Mouse (Mus musculus) thymus, postnatal 25 days (tissue): ENCODE measurements around the gene Meis2.

Experiments used
- DNase-seq: peaks from one replicate; pipeline ENCODE4 v3.0.0; 2022

Meis2 gene

GRCm38 (mm10) chr2:115993877-115994276 is 71.8 kb downstream of the Meis2 start:
- no peak for DNase-seq

GRCm38 (mm10) chr2:115989249-115989648 is 76.4 kb downstream of the Meis2 start:
- DNase-seq, result no peak

GRCm38 (mm10) chr2:115988448-115988847 is 77.2 kb downstream of the Meis2 start:
- DNase-seq, result no peak

GRCm38 (mm10) chr2:115984952-115985351 is 80.7 kb downstream of the Meis2 start:
- no peak for DNase-seq

- DNase-seq, result no peak
Measured at GRCm38 (mm10) chr2:115984487-115984886, 81.2 kb downstream of the Meis2 start.

GRCm38 (mm10) chr2:115980490-115980889 is 85.1 kb downstream of the Meis2 start:
- DNase-seq, result no peak

- DNase-seq, result no peak
Measured at GRCm38 (mm10) chr2:115979683-115980476, 85.8 kb downstream of the Meis2 start.

- no peak for DNase-seq
Measured at GRCm38 (mm10) chr2:115978666-115979065, 87.0 kb downstream of the Meis2 start.

- DNase-seq, result no peak
Measured at GRCm38 (mm10) chr2:115971296-115971805, 94.3 kb downstream of the Meis2 start.

GRCm38 (mm10) chr2:115970091-115970820 is 95.4 kb downstream of the Meis2 start:
- no peak for DNase-seq

- DNase-seq, result no peak
Measured at GRCm38 (mm10) chr2:115969201-115969600, 96.4 kb downstream of the Meis2 start.

GRCm38 (mm10) chr2:115964911-115965310 is 100.7 kb downstream of the Meis2 start:
- DNase-seq, result no peak

- no peak for DNase-seq
Measured at GRCm38 (mm10) chr2:115963293-115963835, 102.3 kb downstream of the Meis2 start.

- DNase-seq, result no peak
Measured at GRCm38 (mm10) chr2:115962728-115963127, 102.9 kb downstream of the Meis2 start.

- no peak for DNase-seq
Measured at GRCm38 (mm10) chr2:115962113-115962512, 103.5 kb downstream of the Meis2 start.

GRCm38 (mm10) chr2:115960615-115961014 is 105.0 kb downstream of the Meis2 start:
- DNase-seq, result no peak

GRCm38 (mm10) chr2:115956786-115957185 is 108.9 kb downstream of the Meis2 start:
- no peak for DNase-seq

- DNase-seq, result no peak
Measured at GRCm38 (mm10) chr2:115950645-115951044, 115.0 kb downstream of the Meis2 start.

- DNase-seq, result no peak
Measured at GRCm38 (mm10) chr2:115948630-115949426, 116.8 kb downstream of the Meis2 start.

- no peak for DNase-seq
Measured at GRCm38 (mm10) chr2:115947714-115948226, 117.9 kb downstream of the Meis2 start.

- DNase-seq, result no peak
Measured at GRCm38 (mm10) chr2:115943044-115943443, 122.6 kb downstream of the Meis2 start.

- no peak for DNase-seq
Measured at GRCm38 (mm10) chr2:115939849-115940248, 125.8 kb downstream of the Meis2 start.
